Mouse (Mus musculus) heart, embryonic 16.5 days (tissue): ENCODE results near the gene Hcn2. TPM values are rescaled to one million over a fixed set of nuclear protein-coding genes. Genes with fewer than 3 reads are reported as not detected.
"Not testable (repeated sequence)": the region's sequence is repeated elsewhere in the genome, so short reads cannot be mapped to it uniquely, and the experiment has no call there.

Source experiments
- ATAC-seq: fragments of 200-750 bp; cut with Nextera tagmentation; replicated peaks from 2 replicates; pipeline ENCODE4 v1.8.0; 2017; ENCODE audit warnings: moderate number of reproducible peaks; ENCODE audit not compliant: insufficient read depth, low FRiP score; ENCODE audit errors: extremely low read depth
- H3K27ac ChIP-seq: fragments of 300-500 bp; sonication (generic); 2 replicates; pipeline ENCODE4 v1.5.1; 2014; ENCODE audit warnings: mild to moderate bottlenecking, low read length, control low read depth, moderate library complexity
- H3K27me3 ChIP-seq: fragments of 300-500 bp; sonication (generic); 2 replicates; pipeline ENCODE4 v1.6.1; 2014; ENCODE audit warnings: low read length, mixed read lengths; ENCODE audit not compliant: control insufficient read depth, insufficient read depth
- H3K36me3 ChIP-seq: fragments of 300-500 bp; sonication (generic); 2 replicates; pipeline ENCODE4 v1.6.1; 2014; ENCODE audit not compliant: control insufficient read depth, insufficient read depth
- H3K4me1 ChIP-seq: fragments of 300-500 bp; sonication (generic); 2 replicates; pipeline ENCODE4 v1.6.1; 2014; ENCODE audit warnings: low read length, mixed read lengths; ENCODE audit not compliant: control insufficient read depth, insufficient read depth
- H3K4me2 ChIP-seq: fragments of 300-500 bp; sonication (generic); 2 replicates; pipeline ENCODE4 v1.6.1; 2014; ENCODE audit warnings: low read depth, mild to moderate bottlenecking, control low read depth, low read length
- H3K4me3 ChIP-seq: fragments of 300-500 bp; sonication (generic); 2 replicates; pipeline ENCODE4 v1.5.1; 2014; ENCODE audit warnings: mild to moderate bottlenecking, control low read depth, low read length
- H3K9ac ChIP-seq: fragments of 300-500 bp; sonication (generic); 2 replicates; pipeline ENCODE4 v1.6.1; 2014; ENCODE audit warnings: low read length, control low read depth
- H3K9me3 ChIP-seq: fragments of 300-500 bp; sonication (generic); replicated peaks from 2 replicates; pipeline ENCODE4 v1.6.1; 2016; ENCODE audit warnings: low read length; ENCODE audit not compliant: control insufficient read depth
- WGBS: fragments of 180-500 bp; shearing (Covaris S2); extraction: QIAGEN DNeasy Blood & Tissue Kit; methylation state at CpG from one replicate; pipeline ENCODE4 v1.1.7; 2014; 5-methylcytosine and 5-hydroxymethylcytosine counted together
- polyA plus RNA-seq: library from polyadenylated mRNA; unstranded; fragments of >200 nt; fragmentation: Nextera tagmentation; extraction: Ambion mirVana; gene quantifications from 2 replicates; pipeline ENCODE4 v1.2.1, GENCODE M21; 2015

The Hcn2 gene
- polyA plus RNA-seq, 1 experiment from 2014 or later = not detected

GRCm38 (mm10) chr10:79755854-79756253 is 39.4 kb downstream of the Hcn2 start:
- Histone ChIP-seq H3K9me3 (no peaks in the 10 kb centered on the region), H3K27ac (no peak overlapping the region), H3K27me3 (no peaks in the 10 kb centered on the region), H3K4me3 (no peak overlapping the region), H3K4me1 (0 out of 2 replicates have a peak, but pooled peaks cover 3% of the 10 kb centered on the region), H3K9ac (no peak overlapping the region), H3K4me2 (no peak overlapping the region), H3K36me3 (peaks cover 17% of the 10 kb centered on the region)
- no peak for ATAC-seq
- WGBS = 86% methylated on average over 3 of the region's 3 CpGs

GRCm38 (mm10) chr10:79756660-79757059 is 40.2 kb downstream of the Hcn2 start:
- 89% methylated on average over 24 of the region's 24 CpGs for WGBS
- peaks cover 25% of the 10 kb centered on the region for H3K36me3 ChIP-seq
- H3K9me3 ChIP-seq = no peaks in the 10 kb centered on the region
- no peak overlapping the region for H3K4me3 ChIP-seq
- H3K4me1 ChIP-seq = 0 out of 2 replicates have a peak, but pooled peaks cover 3% of the 10 kb centered on the region
- no peak overlapping the region for H3K9ac ChIP-seq
- H3K27ac ChIP-seq = no peak overlapping the region
- no peaks in the 10 kb centered on the region for H3K27me3 ChIP-seq
- H3K4me2 ChIP-seq = no peak overlapping the region
- ATAC-seq = no peak

GRCm38 (mm10) chr10:79759675-79760074 is 43.2 kb downstream of the Hcn2 start:
- H3K4me2 ChIP-seq, ATAC-seq, H3K4me3 ChIP-seq, H3K9me3 ChIP-seq, H3K27ac ChIP-seq, H3K9ac ChIP-seq, H3K27me3 ChIP-seq: not testable (repeated sequence)
- Histone ChIP-seq H3K36me3 (peaks cover 32% of the 10 kb centered on the region), H3K4me1 (peaks cover 21% of the 10 kb centered on the region)
- 89% methylated on average over 1 of the region's 1 CpGs for WGBS

GRCm38 (mm10) chr10:79760603-79761143 is 44.2 kb downstream of the Hcn2 start:
- no peak for ATAC-seq
- H3K27ac ChIP-seq = no peak overlapping the region
- H3K36me3 ChIP-seq = peaks cover 32% of the 10 kb centered on the region
- H3K4me3 ChIP-seq = no peak overlapping the region
- no peak overlapping the region for H3K9ac ChIP-seq
- peaks cover 28% of the 10 kb centered on the region for H3K4me1 ChIP-seq
- H3K4me2 ChIP-seq = no peak overlapping the region
- H3K27me3 ChIP-seq = no peaks in the 10 kb centered on the region
- WGBS = 87% methylated on average over 11 of the region's 11 CpGs
- no peaks in the 10 kb centered on the region for H3K9me3 ChIP-seq

GRCm38 (mm10) chr10:79762875-79763274 is 46.4 kb downstream of the Hcn2 start:
- peaks cover 32% of the 10 kb centered on the region for H3K36me3 ChIP-seq
- 78% methylated on average over 3 of the region's 3 CpGs for WGBS
- no peaks in the 10 kb centered on the region for H3K9me3 ChIP-seq
- H3K4me2 ChIP-seq = no peak overlapping the region
- ATAC-seq = no peak
- H3K27me3 ChIP-seq = no peaks in the 10 kb centered on the region
- no peak overlapping the region for H3K27ac ChIP-seq
- H3K4me3 ChIP-seq = no peak overlapping the region
- no peak overlapping the region; the same call in 1 of the 2 replicates for H3K9ac ChIP-seq
- H3K4me1 ChIP-seq = peaks cover 37% of the 10 kb centered on the region

GRCm38 (mm10) chr10:79764234-79764633 is 47.8 kb downstream of the Hcn2 start:
- H3K27ac ChIP-seq = no peak overlapping the region
- no peaks in the 10 kb centered on the region for H3K27me3 ChIP-seq
- no peak for ATAC-seq
- H3K4me1 ChIP-seq = peaks cover 44% of the 10 kb centered on the region
- no peak overlapping the region for H3K4me2 ChIP-seq
- peaks cover 19% of the 10 kb centered on the region for H3K36me3 ChIP-seq
- 49% methylated on average over 7 of the region's 7 CpGs for WGBS
- H3K4me3 ChIP-seq = no peak overlapping the region
- H3K9me3 ChIP-seq = no peaks in the 10 kb centered on the region
- H3K9ac ChIP-seq = peak overlapping the region; percentile 10

- peak overlapping the region; percentile 93 for H3K4me3 ChIP-seq
- no peaks in the 10 kb centered on the region for H3K27me3 ChIP-seq
- ATAC-seq = no peak
- no peak overlapping the region for H3K27ac ChIP-seq
- peak overlapping the region; percentile 97 for H3K4me2 ChIP-seq
- peaks cover 17% of the 10 kb centered on the region for H3K36me3 ChIP-seq
- WGBS = 67% methylated on average over 2 of the region's 2 CpGs
- peaks cover 44% of the 10 kb centered on the region for H3K4me1 ChIP-seq
- H3K9ac ChIP-seq = peak overlapping the region; percentile 99
- H3K9me3 ChIP-seq = no peaks in the 10 kb centered on the region
Observed at GRCm38 (mm10) chr10:79765228-79765745, 48.9 kb downstream of the Hcn2 start.

GRCm38 (mm10) chr10:79766001-79766507 is 49.6 kb downstream of the Hcn2 start:
- no peaks in the 10 kb centered on the region for H3K27me3 ChIP-seq
- ATAC-seq = no peak
- WGBS = 5% methylated on average over 16 of the region's 16 CpGs
- H3K9me3 ChIP-seq = no peaks in the 10 kb centered on the region
- peak overlapping the region; percentile 99 for H3K9ac ChIP-seq
- H3K27ac ChIP-seq = peak overlapping the region; percentile 93
- peak overlapping the region; percentile 97 for H3K4me2 ChIP-seq
- H3K4me1 ChIP-seq = peaks cover 44% of the 10 kb centered on the region
- peak overlapping the region; percentile 93 for H3K4me3 ChIP-seq
- peaks cover 13% of the 10 kb centered on the region for H3K36me3 ChIP-seq

- H3K36me3 ChIP-seq = peaks cover 6% of the 10 kb centered on the region
- H3K4me1 ChIP-seq = peaks cover 44% of the 10 kb centered on the region
- WGBS = under 1% methylated on average over 98 of the region's 101 CpGs
- peak within 1 kb of the TSS; percentile 93 for H3K4me3 ChIP-seq
- H3K9me3 ChIP-seq = no peaks in the 10 kb centered on the region
- H3K27me3 ChIP-seq = no peaks in the 10 kb centered on the region
- H3K27ac ChIP-seq = peak within 1 kb of the TSS; percentile 93
- ATAC-seq = peak; percentile 92
- H3K4me2 ChIP-seq = peak within 1 kb of the TSS; percentile 97
- peak within 1 kb of the TSS; percentile 99 for H3K9ac ChIP-seq
Observed at GRCm38 (mm10) chr10:79766508-79767325, 50.3 kb downstream of the Hcn2 start, which contains the start of gene Rnf126. TSS of gene Rnf126 (minus strand) at chr10:79766952.
